Mouse (Mus musculus): ENCODE measurements at regions not wholly inside any gene's neighbourhood (a gene's known extent, or its start where the extent isn't known, plus 50 kb on each side); places are given as distances from the start of the nearest gene placed in this dataset.

DNA sequence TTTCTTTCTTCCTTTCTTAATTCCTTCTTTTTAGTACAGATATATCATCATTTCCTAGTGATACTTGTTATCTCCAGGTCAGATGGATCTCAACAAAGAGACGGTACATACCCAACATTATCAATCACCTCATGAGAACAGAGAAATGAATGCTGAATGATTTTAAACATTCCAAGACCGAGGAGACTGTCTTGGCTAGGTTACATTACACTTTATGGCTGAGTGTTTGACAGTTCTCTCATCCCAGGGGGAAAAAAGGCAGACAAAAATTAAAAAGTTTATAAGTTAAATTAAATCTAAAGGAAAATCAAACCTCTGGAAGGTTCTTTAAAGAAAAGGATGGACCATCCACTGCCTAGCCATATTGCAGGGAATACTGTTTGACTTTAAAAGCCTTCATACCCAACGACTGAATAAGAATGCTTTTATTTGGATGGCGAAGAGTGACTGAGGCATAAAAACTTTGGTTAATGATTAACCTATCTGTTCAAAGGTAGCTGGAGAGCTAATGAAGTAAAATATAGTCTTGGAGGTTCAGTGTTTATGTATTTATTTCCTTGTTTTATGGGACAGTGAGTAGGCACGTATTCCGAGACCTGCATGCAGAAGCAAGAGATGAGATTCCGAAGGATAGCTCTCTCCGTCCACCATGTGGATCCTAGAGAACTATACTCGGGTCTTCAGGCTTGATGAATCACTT is 88.4 kb upstream of the Cblb start:
- Histone ChIP-seq H3K4me1 (ENCODE audit: control insufficient read depth, insufficient read depth, low read length) (no peaks in the 10 kb centered on the region), H3K4me2 (replicated peaks; ENCODE audit: low read depth, low read length, severe bottlenecking) (no peak overlapping the region), H3K27me3 (ENCODE audit: control insufficient read depth, insufficient read depth, low read length) (no peaks in the 10 kb centered on the region), H3K9ac (ENCODE audit: low read depth, low read length, severe bottlenecking) (no peak overlapping the region), H3K9me3 (ENCODE audit: control insufficient read depth, low read length) (no peaks in the 10 kb centered on the region), H3K4me3 (replicated peaks; ENCODE audit: low read length) (no peak overlapping the region), H3K36me3 (ENCODE audit: control insufficient read depth, insufficient read depth, low read length) (no peaks in the 10 kb centered on the region), H3K27ac (replicated peaks; ENCODE audit: low read depth, low read length) (no peak overlapping the region)
- 92% methylated on average over 9 of the region's 9 CpGs for WGBS
- DNase-seq (ENCODE audit: low spot score) (no peak), ATAC-seq (ENCODE audit: low FRiP score, low read depth) (no peak)
- TF ChIP-seq POLR2A (IDR thresholded peaks at IDR 0.05; ENCODE audit: borderline replicate concordance, extremely low read depth, insufficient read depth, insufficient read length): no peak

DNA sequence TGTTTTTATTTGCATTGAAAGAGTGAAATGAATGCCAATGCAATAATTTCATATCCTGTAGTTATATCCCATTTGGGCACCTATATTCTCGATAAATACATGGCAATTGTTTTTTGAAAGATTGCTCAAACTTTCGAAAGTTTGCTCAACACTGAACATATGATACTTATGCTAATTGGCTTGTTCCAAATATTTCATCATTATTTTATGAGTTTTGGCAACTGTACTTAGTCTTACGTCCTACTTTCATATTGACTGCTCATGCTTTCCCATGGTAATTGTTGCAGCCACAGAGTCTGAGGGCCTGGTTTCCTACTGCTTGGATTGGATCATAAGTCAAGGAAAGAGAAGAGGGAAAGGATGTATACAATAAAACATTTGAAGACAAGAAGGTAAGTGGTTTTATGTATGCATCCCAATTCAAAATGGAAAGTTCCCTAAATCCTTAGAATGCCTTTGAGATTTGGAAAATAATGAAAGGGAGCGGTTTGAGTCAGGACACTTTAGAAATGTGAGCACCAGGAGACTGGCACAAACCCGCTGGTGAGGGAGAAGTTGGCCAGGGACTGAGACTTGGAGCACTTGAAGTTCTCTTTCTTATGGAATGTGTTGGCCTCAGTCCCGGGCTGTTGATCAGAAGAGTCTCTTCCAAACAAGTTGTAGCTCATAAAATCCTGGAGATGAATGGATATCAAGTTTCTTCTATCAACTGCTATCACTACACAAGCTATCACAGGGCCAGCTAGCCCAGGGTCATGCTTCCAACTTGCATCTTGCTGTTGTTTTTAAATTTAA is 63.8 kb upstream of the Cblb start:
- Histone ChIP-seq H3K4me3 (replicated peaks; ENCODE audit: low read length) (no peak overlapping the region), H3K9ac (ENCODE audit: low read depth, low read length, severe bottlenecking) (no peak overlapping the region), H3K4me1 (ENCODE audit: control insufficient read depth, insufficient read depth, low read length) (no peaks in the 10 kb centered on the region), H3K27ac (replicated peaks; ENCODE audit: low read depth, low read length) (no peak overlapping the region), H3K4me2 (replicated peaks; ENCODE audit: low read depth, low read length, severe bottlenecking) (no peak overlapping the region), H3K27me3 (ENCODE audit: control insufficient read depth, insufficient read depth, low read length) (no peaks in the 10 kb centered on the region), H3K36me3 (ENCODE audit: control insufficient read depth, insufficient read depth, low read length) (no peaks in the 10 kb centered on the region), H3K9me3 (ENCODE audit: control insufficient read depth, low read length) (0 out of 2 replicates have a peak, but pooled peaks cover 7% of the 10 kb centered on the region)
- no peak for DNase-seq (ENCODE audit: low spot score)
- WGBS: 75% methylated on average over 6 of the region's 6 CpGs
- no peak for TF ChIP-seq POLR2A (IDR thresholded peaks at IDR 0.05; ENCODE audit: borderline replicate concordance, extremely low read depth, insufficient read depth, insufficient read length)
- no peak for ATAC-seq (ENCODE audit: low FRiP score, low read depth)
